Mouse (Mus musculus) heart, postnatal 0 days (tissue): ENCODE results near the gene Sdk2.

Source experiments
- CTCF ChIP-seq: IDR thresholded peaks from 2 replicates; pipeline ENCODE4 v1.5.1; 2016; ENCODE audit warnings: antibody characterized with exemption, control low read depth, low read depth
- EP300 ChIP-seq: IDR thresholded peaks from 2 replicates; pipeline ENCODE4 v1.6.1; 2016; ENCODE audit warnings: antibody characterized with exemption, low read depth

GRCm38 (mm10) chr11:113928831-113929230, 138.0 kb downstream of the Sdk2 start:
- no peak for TF ChIP-seq CTCF
- TF ChIP-seq EP300, result no peak
